Comparison of ENCODE assay signal across 19 mouse cellular contexts in the genomic region with DNA sequence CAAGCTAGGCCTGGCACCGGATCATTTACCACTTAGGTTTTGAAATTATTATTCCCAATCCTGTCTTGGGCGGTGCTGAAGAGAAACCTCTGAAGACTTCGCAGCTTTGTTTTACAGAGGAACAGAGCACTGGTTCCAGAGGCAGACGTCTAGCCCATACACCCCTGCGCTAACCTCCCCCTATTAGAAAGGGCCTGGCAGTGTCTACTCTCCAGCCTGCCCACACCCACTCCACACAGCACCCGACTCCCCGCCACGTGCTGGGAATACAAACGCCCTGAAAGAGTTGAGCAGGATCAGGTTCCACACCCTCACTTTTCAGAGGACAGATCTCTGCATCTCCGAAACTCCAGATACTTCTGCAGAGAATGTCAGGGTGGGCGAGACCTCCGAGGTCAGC.
A peak's percentile ranks its signal among the peaks of the same experiment; 100 is the strongest.
DNase-seq lines count a peak whose midpoint lies in the region; ATAC-seq and TF ChIP-seq lines count a peak whose summit lies in the region.
"Had no signal": no experiment of that assay in that cellular context is flagged by ENCODE, and none has a peak within 500 bp of the region (broad histone marks: within the 10 kb centered on the region; RNA-seq: fewer than 3 reads in every experiment).

No protein-coding gene starts in this region.

- no peaks in the 10 kb centered on the region for H3K9me3 ChIP-seq in kidney, embryonic 14.5 days (ENCODE audit: control insufficient read depth, low read length)
- H3K9me3 ChIP-seq in E14TG2a.4 (ENCODE audit: low read length) = peaks cover 8% of the 10 kb centered on the region; the same call in 1 of the 2 replicates
- no peaks in the 10 kb centered on the region for H3K9me3 ChIP-seq in limb, embryonic 13.5 days
- H3K9me3 ChIP-seq: forebrain, embryonic 15.5 days; heart, embryonic 15.5 days; liver, embryonic 12.5 days; neural tube, embryonic 13.5 days had no signal

- H3K4me1 ChIP-seq in kidney, embryonic 14.5 days (ENCODE audit: control insufficient read depth, insufficient read depth, low read length) = 0 out of 2 replicates have a peak, but pooled peaks cover 11% of the 10 kb centered on the region
- H3K4me1 ChIP-seq in E14TG2a.4 (replicated peaks; ENCODE audit: low read depth, low read length) = peaks cover 16% of the 10 kb centered on the region; the same call in 1 of the 2 replicates
- peaks cover 35% of the 10 kb centered on the region for H3K4me1 ChIP-seq in limb, embryonic 13.5 days
- peaks cover 2% of the 10 kb centered on the region; the same call in 1 of the 2 replicates for H3K4me1 ChIP-seq in lung, adult 2 months (ENCODE audit: control insufficient read depth, insufficient read depth, low read length)
- H3K4me1 ChIP-seq: liver, embryonic 12.5 days had no signal

- no peak for TF ChIP-seq POLR2A in lung, adult 2 months (IDR thresholded peaks at IDR 0.05; ENCODE audit: borderline replicate concordance, extremely low read depth, low read depth, low read length)

- DNase-seq in kidney, postnatal 4 days = no peak
- DNase-seq in ZHBTc4 (ENCODE audit: low read depth, low spot score) = peak; percentile 26
- no peak for DNase-seq in lung, adult 2 months
- DNase-seq: cerebellum, postnatal 10 days; gastrocnemius, adult 2 months; heart, adult 11 months; kidney, adult 18-20 months; layer of hippocampus, postnatal 36 days; right cerebral cortex, postnatal 14 days had no signal

- H3K4me2 ChIP-seq in kidney, embryonic 14.5 days (replicated peaks; ENCODE audit: low read depth, low read length) = no peak overlapping the region
- H3K4me2 ChIP-seq in limb, embryonic 13.5 days (replicated peaks) = no peak overlapping the region
- H3K4me2 ChIP-seq: forebrain, embryonic 15.5 days; heart, embryonic 15.5 days; hindbrain, embryonic 14.5 days; liver, embryonic 12.5 days; neural tube, embryonic 13.5 days had no signal

- no peaks in the 10 kb centered on the region for H3K36me3 ChIP-seq in kidney, embryonic 14.5 days (ENCODE audit: control insufficient read depth, insufficient read depth, low read length)
- H3K36me3 ChIP-seq in E14TG2a.4 (ENCODE audit: insufficient read depth, low read length) = no peaks in the 10 kb centered on the region
- peaks cover 15% of the 10 kb centered on the region for H3K36me3 ChIP-seq in limb, embryonic 13.5 days
- H3K36me3 ChIP-seq: forebrain, embryonic 15.5 days; neural tube, embryonic 13.5 days had no signal

- ATAC-seq in kidney, embryonic 14.5 days (ENCODE audit: low FRiP score, low TSS enrichment) = peak; percentile 67
- ATAC-seq in limb, embryonic 13.5 days (ENCODE audit: low FRiP score, low read depth) = no peak; the same call in 1 of the 2 replicates
- ATAC-seq in erythroid progenitor cell, adult 5-6 weeks (replicated peaks; ENCODE audit: low FRiP score, poor library complexity, severe bottlenecking) = no peak
- ATAC-seq: forebrain, embryonic 15.5 days; liver, embryonic 12.5 days had no signal

- H3K27ac ChIP-seq in kidney, embryonic 14.5 days (ENCODE audit: low read depth, low read length) = no peak overlapping the region
- H3K27ac ChIP-seq in limb, embryonic 13.5 days = no peak overlapping the region; the same call in 1 of the 2 replicates
- H3K27ac ChIP-seq: forebrain, embryonic 15.5 days; gastrocnemius, adult 2 months; heart, embryonic 15.5 days; hindbrain, embryonic 14.5 days; liver, embryonic 12.5 days; neural tube, embryonic 13.5 days had no signal

- no peak for TF ChIP-seq CTCF in E14TG2a.4 (conservative IDR thresholded peaks at IDR 0.05; ENCODE audit: low read length)
- TF ChIP-seq CTCF in lung, adult 2 months (IDR thresholded peaks at IDR 0.05; ENCODE audit: insufficient read depth, low read length) = no peak

- no peak overlapping the region for H3K9ac ChIP-seq in kidney, embryonic 14.5 days (ENCODE audit: low read depth, low read length)
- H3K9ac ChIP-seq in limb, embryonic 13.5 days = 0 out of 2 replicates have a peak overlapping the region, but pooled peaks have one; percentile 19
- H3K9ac ChIP-seq: forebrain, embryonic 15.5 days; heart, embryonic 15.5 days; hindbrain, embryonic 14.5 days; liver, embryonic 12.5 days; neural tube, embryonic 13.5 days had no signal

- WGBS in kidney, embryonic 14.5 days = 54% methylated on average over 12 of the region's 12 CpGs
- WGBS in limb, embryonic 13.5 days = 64% methylated on average over 12 of the region's 12 CpGs
- WGBS in lung, adult 2 months = 79% methylated on average over 12 of the region's 12 CpGs

- H3K27me3 ChIP-seq in kidney, embryonic 14.5 days (ENCODE audit: control insufficient read depth, insufficient read depth, low read length) = no peaks in the 10 kb centered on the region
- no peaks in the 10 kb centered on the region for H3K27me3 ChIP-seq in E14TG2a.4 (ENCODE audit: insufficient read depth, low read length)
- H3K27me3 ChIP-seq in limb, embryonic 13.5 days = no peaks in the 10 kb centered on the region
- H3K27me3 ChIP-seq: forebrain, embryonic 15.5 days; heart, embryonic 15.5 days; liver, embryonic 12.5 days; neural tube, embryonic 13.5 days had no signal

- no peak overlapping the region for H3K4me3 ChIP-seq in kidney, embryonic 14.5 days (ENCODE audit: low read length)
- H3K4me3 ChIP-seq in E14TG2a.4 (replicated peaks; ENCODE audit: low read length) = peak overlapping the region; percentile 23; the same call in 1 of the 2 replicates
- H3K4me3 ChIP-seq in limb, embryonic 13.5 days = no peak overlapping the region
- H3K4me3 ChIP-seq in lung, adult 2 months (replicated peaks; ENCODE audit: extremely low read depth, low read depth, low read length) = no peak overlapping the region
- H3K4me3 ChIP-seq: erythroblast, embryonic 14.5 days; forebrain, embryonic 15.5 days; gastrocnemius, adult 2 months; heart, embryonic 15.5 days; liver, embryonic 12.5 days; neural tube, embryonic 13.5 days had no signal
